Mouse (Mus musculus): ENCODE results near the gene Xcl1. TPM values are rescaled to one million over a fixed set of nuclear protein-coding genes. Genes with fewer than 3 reads are reported as not detected.

Xcl1 gene
- polyA plus RNA-seq, 1 experiment from 2014 or later = not detected

DNA sequence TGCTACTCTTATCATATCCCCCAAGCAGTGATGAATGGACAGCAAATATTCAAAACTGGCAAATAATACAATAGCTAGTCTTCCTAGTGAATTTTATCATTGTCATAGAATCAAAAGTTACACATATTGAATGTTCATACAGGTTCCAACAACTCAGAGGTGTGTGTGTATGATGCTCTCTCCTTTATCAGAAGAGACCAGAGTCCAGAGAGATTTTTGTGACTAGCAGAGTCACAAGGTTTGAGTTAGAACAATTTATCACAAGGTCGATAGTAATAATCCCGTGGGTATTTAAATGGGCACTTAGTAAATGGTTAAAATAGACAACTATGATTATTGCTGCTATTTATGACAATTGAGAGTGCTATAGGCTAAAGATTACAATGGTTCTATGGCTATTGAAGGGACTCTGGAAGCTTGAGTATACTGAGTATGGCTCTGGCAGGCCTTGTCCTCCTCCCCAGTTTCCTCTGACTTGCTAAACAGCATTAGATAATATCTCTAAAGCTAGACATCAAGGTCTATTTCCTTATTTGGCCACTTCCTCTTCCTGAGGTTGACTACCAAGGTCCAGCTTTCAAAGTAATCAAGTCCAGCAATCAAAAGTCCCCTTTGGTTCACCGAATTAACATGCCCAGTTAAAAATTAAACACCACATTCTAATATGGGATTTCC lies 21.5 kb upstream of the Xcl1 start:
- Histone ChIP-seq H3K9me3 (replicated peaks) (no peaks in the 10 kb centered on the region), H3K4me2 (replicated peaks) (no peak overlapping the region), H3K27me3 (no peaks in the 10 kb centered on the region), H3K4me3 (no peak overlapping the region), H3K36me3 (no peaks in the 10 kb centered on the region), H3K4me1 (0 out of 2 replicates have a peak, but pooled peaks cover 3% of the 10 kb centered on the region), H3K27ac (no peak overlapping the region), H3K9ac (no peak overlapping the region)
- WGBS = 91% methylated on average over 3 of the region's 3 CpGs
- no peak for ATAC-seq (ENCODE audit: low FRiP score)

DNA sequence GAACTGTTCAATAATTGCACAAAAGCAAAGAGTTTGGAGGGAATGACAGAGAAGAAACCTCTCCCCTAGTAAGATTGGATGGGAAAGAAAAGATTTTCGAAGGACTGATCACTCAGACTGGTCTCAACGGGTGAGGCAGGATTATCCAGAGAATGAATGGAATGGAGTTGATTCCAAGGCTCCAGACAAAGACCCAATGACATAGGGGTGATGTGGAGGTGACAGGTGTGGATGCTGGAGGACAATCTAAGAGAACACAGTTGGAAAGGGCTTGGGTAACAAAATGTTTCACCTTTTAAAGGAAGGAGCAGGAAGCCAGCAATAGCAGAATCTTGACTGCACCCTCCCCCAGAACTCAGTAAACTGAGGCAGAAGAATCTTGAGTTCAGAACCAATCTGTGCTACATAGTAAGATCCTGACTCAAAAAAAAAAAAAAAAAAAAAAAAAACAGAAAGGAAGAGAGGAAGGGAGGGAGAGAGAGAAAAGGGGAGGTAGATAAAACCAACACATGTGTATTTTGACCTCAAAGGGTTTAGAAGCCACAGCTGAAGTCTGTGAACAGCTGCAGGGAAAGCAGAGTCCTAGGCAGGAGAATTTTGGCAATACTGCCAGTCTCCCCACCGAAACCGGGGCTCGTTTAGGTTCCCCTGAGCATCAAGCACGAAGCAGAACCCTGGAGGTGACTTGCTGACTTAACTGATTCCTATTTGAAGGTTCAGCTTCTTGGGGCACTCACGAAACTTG lies 20.3 kb upstream of the Xcl1 start:
- H3K27ac ChIP-seq = no peak overlapping the region
- H3K9me3 ChIP-seq (replicated peaks) = no peaks in the 10 kb centered on the region
- H3K36me3 ChIP-seq = no peaks in the 10 kb centered on the region
- no peaks in the 10 kb centered on the region for H3K27me3 ChIP-seq
- no peak overlapping the region for H3K4me3 ChIP-seq
- no peak overlapping the region for H3K4me2 ChIP-seq (replicated peaks)
- H3K9ac ChIP-seq = no peak overlapping the region
- 79% methylated on average over 7 of the region's 7 CpGs for WGBS
- H3K4me1 ChIP-seq = 0 out of 2 replicates have a peak, but pooled peaks cover 3% of the 10 kb centered on the region
- ATAC-seq (ENCODE audit: low FRiP score) = no peak

GRCm38 (mm10) chr1:164953574-164953973 lies 18.2 kb upstream of the Xcl1 start:
- Histone ChIP-seq H3K4me3 (no peak overlapping the region), H3K9ac (no peak overlapping the region), H3K36me3 (no peaks in the 10 kb centered on the region), H3K27me3 (no peaks in the 10 kb centered on the region), H3K9me3 (replicated peaks) (no peaks in the 10 kb centered on the region), H3K27ac (no peak overlapping the region), H3K4me2 (replicated peaks) (no peak overlapping the region), H3K4me1 (no peaks in the 10 kb centered on the region)
- 92% methylated on average over 6 of the region's 6 CpGs for WGBS
- ATAC-seq (ENCODE audit: low FRiP score) = no peak

GRCm38 (mm10) chr1:164936060-164936459 lies 733 bp upstream of the Xcl1 start:
- no peak overlapping the region for H3K9ac ChIP-seq
- H3K27ac ChIP-seq = no peak overlapping the region
- no peaks in the 10 kb centered on the region for H3K27me3 ChIP-seq
- H3K4me1 ChIP-seq = no peaks in the 10 kb centered on the region
- H3K9me3 ChIP-seq (replicated peaks) = no peaks in the 10 kb centered on the region
- no peak for ATAC-seq (ENCODE audit: low FRiP score)
- H3K36me3 ChIP-seq = no peaks in the 10 kb centered on the region
- H3K4me2 ChIP-seq (replicated peaks) = no peak overlapping the region
- 73% methylated on average over 2 of the region's 2 CpGs for WGBS
- H3K4me3 ChIP-seq = no peak overlapping the region

GRCm38 (mm10) chr1:164933441-164934188 lies 1.7 kb downstream of the Xcl1 start:
- Histone ChIP-seq H3K27me3 (no peaks in the 10 kb centered on the region), H3K4me2 (replicated peaks) (no peak overlapping the region), H3K4me3 (no peak overlapping the region), H3K36me3 (no peaks in the 10 kb centered on the region), H3K27ac (no peak overlapping the region), H3K9ac (no peak overlapping the region), H3K9me3 (replicated peaks) (no peaks in the 10 kb centered on the region), H3K4me1 (no peaks in the 10 kb centered on the region)
- 90% methylated on average over 10 of the region's 10 CpGs for WGBS
- ATAC-seq (ENCODE audit: low FRiP score) = no peak

DNA sequence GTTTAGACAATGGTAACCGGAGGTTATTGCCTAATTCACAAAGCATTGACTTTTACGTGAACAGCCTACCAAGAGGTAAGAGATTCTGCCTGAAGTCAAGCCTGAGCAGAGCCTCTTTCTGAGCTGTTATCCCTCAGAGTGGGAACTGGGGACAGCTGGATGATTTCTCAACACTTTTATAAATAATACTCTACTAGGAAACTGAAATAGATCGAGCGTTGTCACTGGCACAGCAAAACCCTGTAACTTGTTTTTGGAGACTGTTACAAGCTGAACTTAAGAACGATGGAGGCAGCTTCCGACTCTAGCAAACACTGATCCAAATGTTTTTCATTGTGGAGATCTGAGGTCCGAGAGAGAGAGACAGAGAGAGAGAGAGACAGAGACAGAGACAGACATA lies 4.2 kb downstream of the Xcl1 start:
- H3K27me3 ChIP-seq = no peaks in the 10 kb centered on the region
- H3K4me1 ChIP-seq = no peaks in the 10 kb centered on the region
- no peak overlapping the region for H3K9ac ChIP-seq
- 89% methylated on average over 7 of the region's 7 CpGs for WGBS
- H3K4me2 ChIP-seq (replicated peaks) = no peak overlapping the region
- ATAC-seq (ENCODE audit: low FRiP score) = no peak
- H3K9me3 ChIP-seq (replicated peaks) = no peaks in the 10 kb centered on the region
- no peaks in the 10 kb centered on the region for H3K36me3 ChIP-seq
- H3K27ac ChIP-seq = no peak overlapping the region
- no peak overlapping the region for H3K4me3 ChIP-seq

GRCm38 (mm10) chr1:164930006-164930405 lies 5.3 kb downstream of the Xcl1 start:
- no peak for ATAC-seq (ENCODE audit: low FRiP score)
- Histone ChIP-seq H3K27ac (no peak overlapping the region), H3K4me3 (no peak overlapping the region), H3K9ac (no peak overlapping the region), H3K36me3 (no peaks in the 10 kb centered on the region), H3K4me2 (replicated peaks) (no peak overlapping the region), H3K4me1 (no peaks in the 10 kb centered on the region), H3K9me3 (replicated peaks) (no peaks in the 10 kb centered on the region), H3K27me3 (no peaks in the 10 kb centered on the region)
- WGBS = 82% methylated on average over 3 of the region's 3 CpGs

GRCm38 (mm10) chr1:164926534-164927160 lies 8.7 kb downstream of the Xcl1 start:
- Histone ChIP-seq H3K27ac (no peak overlapping the region), H3K36me3 (no peaks in the 10 kb centered on the region), H3K4me1 (no peaks in the 10 kb centered on the region), H3K9ac (no peak overlapping the region), H3K4me3 (no peak overlapping the region), H3K27me3 (no peaks in the 10 kb centered on the region), H3K9me3 (replicated peaks) (no peaks in the 10 kb centered on the region), H3K4me2 (replicated peaks) (no peak overlapping the region)
- ATAC-seq (ENCODE audit: low FRiP score) = no peak
- 56% methylated on average over 3 of the region's 3 CpGs for WGBS

DNA sequence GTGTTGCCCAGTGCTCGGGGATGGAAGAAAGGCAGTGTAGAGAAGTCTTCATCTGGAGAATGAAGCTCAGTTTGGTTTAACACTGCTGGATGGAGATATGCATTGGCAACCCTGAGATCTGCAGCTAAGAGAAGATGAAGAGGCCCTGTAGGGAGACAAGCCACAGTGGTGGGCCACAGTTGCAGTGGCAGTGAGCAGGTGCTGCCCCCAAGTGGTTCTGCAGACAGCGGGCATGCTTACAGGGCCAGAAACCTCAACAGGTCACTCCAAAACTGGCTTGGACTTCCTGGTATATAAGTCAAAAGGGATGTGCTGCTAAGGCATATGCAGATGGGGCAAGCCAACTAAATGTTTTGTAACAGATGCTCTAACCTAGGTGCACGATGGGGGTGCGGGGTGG lies 30.3 kb downstream of the Xcl1 start:
- ATAC-seq (ENCODE audit: low FRiP score) = peak; percentile 79; the same call in 1 of the 2 replicates
- Histone ChIP-seq H3K4me2 (replicated peaks) (no peak overlapping the region), H3K27me3 (no peaks in the 10 kb centered on the region), H3K4me3 (no peak overlapping the region), H3K9ac (no peak overlapping the region), H3K4me1 (no peaks in the 10 kb centered on the region), H3K9me3 (replicated peaks) (no peaks in the 10 kb centered on the region), H3K27ac (no peak overlapping the region), H3K36me3 (no peaks in the 10 kb centered on the region)
- 52% methylated on average over 4 of the region's 4 CpGs for WGBS

DNA sequence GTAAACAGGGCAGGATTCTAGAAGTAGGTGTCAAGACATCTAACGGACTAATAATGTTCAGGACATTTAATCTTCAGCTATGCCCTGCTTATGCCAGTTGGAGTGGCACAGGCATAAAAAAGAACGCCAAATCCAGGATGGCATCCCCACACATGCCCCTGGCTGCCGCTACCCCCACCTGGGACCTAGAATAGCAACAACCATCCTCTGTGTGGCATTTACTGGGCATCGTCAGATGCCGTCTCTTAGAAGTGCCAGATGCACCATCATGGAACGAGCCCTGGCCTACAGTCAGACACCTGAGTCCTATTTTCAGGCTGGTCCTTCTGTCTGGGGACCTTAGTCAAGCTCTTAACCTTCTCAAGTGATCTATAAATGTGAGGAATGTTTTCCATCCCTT lies 34.6 kb downstream of the Xcl1 start:
- no peak overlapping the region for H3K4me3 ChIP-seq
- no peak overlapping the region for H3K9ac ChIP-seq
- H3K4me1 ChIP-seq = peaks cover 16% of the 10 kb centered on the region
- no peaks in the 10 kb centered on the region for H3K9me3 ChIP-seq (replicated peaks)
- H3K27me3 ChIP-seq = no peaks in the 10 kb centered on the region
- 84% methylated on average over 6 of the region's 6 CpGs for WGBS
- no peak overlapping the region for H3K27ac ChIP-seq
- H3K36me3 ChIP-seq = no peaks in the 10 kb centered on the region
- H3K4me2 ChIP-seq (replicated peaks) = no peak overlapping the region
- ATAC-seq (ENCODE audit: low FRiP score) = no peak

GRCm38 (mm10) chr1:164900226-164900625 lies 35.1 kb downstream of the Xcl1 start:
- Histone ChIP-seq H3K9me3 (replicated peaks) (no peaks in the 10 kb centered on the region), H3K4me1 (peaks cover 16% of the 10 kb centered on the region), H3K27ac (no peak overlapping the region), H3K4me3 (no peak overlapping the region), H3K27me3 (no peaks in the 10 kb centered on the region), H3K4me2 (replicated peaks) (no peak overlapping the region), H3K36me3 (no peaks in the 10 kb centered on the region), H3K9ac (no peak overlapping the region)
- no peak for ATAC-seq (ENCODE audit: low FRiP score)
- WGBS = 89% methylated on average over 2 of the region's 2 CpGs

- no peaks in the 10 kb centered on the region for H3K9me3 ChIP-seq (replicated peaks)
- peak overlapping the region; percentile 77 for H3K4me2 ChIP-seq (replicated peaks)
- ATAC-seq (ENCODE audit: low FRiP score) = no peak
- peak overlapping the region; percentile 49 for H3K4me3 ChIP-seq
- peak overlapping the region; percentile 73; the same call in 1 of the 2 replicates for H3K9ac ChIP-seq
- H3K27me3 ChIP-seq = no peaks in the 10 kb centered on the region
- peaks cover 16% of the 10 kb centered on the region for H3K4me1 ChIP-seq
- no peak overlapping the region; the same call in 1 of the 2 replicates for H3K27ac ChIP-seq
- H3K36me3 ChIP-seq = no peaks in the 10 kb centered on the region
- WGBS = 28% methylated on average over 7 of the region's 7 CpGs
Measured at GRCm38 (mm10) chr1:164899506-164899905, 35.8 kb downstream of the Xcl1 start.
